Mouse (Mus musculus) gastrocnemius, adult 8-10 months (tissue): ENCODE results near the gene Igf2r. TPM values are rescaled to one million over a fixed set of nuclear protein-coding genes. Genes with fewer than 3 reads are reported as not detected.

ENCODE experiments used
- DNase-seq, 2 experiments: peaks; one replicate each; pipeline ENCODE4 v3.0.0; 2022; ENCODE audit warnings: low spot score in 2 of 2
- total RNA-seq, 4 experiments: library from RNA; stranded (reverse); gene quantifications; 2 replicates each; pipeline ENCODE4 v1.2.4; 2022

Gene Igf2r
- total RNA-seq, 4 experiments from 2014 or later, result 41.4 to 54.3 (median 46.9) TPM

DNA sequence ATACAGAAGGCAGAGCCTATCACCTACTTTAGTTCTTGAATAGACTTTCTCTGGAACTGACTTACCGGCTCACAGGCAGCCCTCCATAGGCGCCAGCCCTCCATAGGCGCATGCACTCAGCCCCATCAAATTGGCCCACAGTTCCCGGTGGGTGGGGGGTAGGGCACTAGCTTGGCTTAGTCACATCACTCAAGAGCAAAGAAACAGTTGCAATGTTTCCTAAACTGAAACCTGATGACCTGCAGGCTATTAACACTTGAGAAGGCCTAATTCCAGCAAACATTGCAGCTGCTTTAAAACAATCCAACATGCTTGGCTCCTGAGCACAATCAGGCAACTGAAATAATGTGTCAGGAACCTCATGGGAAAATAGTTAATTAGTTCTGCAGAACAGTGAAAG lies 18.2 kb downstream of the Igf2r start:
- peak in 1 of 2 experiments; percentile 33 for DNase-seq

DNA sequence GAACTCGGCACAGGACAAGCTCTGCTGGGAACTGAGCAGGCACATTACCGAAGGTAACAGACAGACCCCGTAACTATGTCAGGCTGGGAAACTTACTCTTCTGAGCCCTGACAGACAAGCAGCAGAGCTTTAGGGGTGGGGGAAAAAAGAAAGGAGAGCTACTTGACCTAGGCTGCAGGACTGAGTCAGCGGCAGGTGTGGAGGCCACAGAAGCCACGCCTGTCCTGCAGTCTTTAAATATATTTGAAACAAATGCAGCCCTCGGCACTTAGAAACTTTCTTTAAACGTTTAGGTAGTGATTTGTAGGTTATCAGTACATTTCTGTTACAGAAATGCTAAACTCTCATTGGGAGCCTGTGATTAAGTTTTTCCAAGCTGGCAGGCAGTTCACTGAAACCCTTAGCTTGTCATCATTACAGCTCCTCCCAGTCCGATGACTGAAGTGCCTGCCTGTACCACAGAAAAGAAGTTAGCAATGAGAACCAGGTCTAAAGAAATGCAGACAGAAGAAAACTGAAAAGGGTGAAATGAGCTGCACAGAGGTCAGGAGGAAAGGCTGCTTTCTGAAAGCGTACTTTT lies 18.8 kb downstream of the Igf2r start:
- DNase-seq, result no peak

DNA sequence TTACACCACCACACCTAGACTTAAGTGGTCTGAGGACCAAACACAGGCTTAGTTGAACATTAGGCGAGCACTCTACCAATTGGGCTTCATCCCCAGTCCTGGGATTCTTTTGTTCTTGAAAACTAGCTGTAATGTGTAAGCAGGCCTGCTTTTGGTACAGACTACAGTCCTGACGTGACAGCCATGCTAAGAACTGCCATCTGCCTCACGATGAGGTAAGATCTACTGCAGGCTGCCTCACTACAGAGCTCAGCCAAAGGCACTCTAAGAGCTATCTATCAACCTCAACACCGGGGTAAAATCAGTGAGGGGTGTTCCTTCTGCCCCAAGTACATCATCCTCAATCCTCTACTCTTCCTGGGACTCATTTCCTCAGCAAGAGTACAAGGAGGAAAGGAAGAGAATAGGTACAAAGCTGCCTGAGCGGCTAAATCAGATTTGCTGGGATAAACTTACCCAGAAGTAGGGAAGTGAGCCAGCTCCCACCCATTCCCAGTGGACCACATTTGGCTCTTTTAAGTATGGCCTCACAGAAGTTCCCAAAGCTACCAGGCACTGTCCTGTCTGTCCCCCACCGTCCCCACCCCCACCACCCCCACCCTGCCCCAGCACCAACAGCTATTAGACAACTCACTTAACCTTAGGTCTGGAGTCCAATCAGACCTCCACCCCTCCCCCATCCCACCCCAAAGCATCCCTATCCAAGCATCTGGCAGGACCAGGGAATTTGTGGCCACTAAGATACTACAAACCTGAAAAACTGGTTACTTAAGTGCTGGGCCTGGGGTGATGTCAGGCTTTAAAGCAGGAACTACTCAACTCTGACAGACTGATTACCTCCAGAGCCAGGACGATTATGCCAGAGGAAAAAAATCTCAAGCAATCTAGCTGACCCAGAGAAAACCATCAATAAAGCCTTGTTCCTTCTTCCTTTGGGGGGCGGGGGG lies 19.8 kb downstream of the Igf2r start:
- DNase-seq, result peak in 1 of 2 experiments; percentile 41

DNA sequence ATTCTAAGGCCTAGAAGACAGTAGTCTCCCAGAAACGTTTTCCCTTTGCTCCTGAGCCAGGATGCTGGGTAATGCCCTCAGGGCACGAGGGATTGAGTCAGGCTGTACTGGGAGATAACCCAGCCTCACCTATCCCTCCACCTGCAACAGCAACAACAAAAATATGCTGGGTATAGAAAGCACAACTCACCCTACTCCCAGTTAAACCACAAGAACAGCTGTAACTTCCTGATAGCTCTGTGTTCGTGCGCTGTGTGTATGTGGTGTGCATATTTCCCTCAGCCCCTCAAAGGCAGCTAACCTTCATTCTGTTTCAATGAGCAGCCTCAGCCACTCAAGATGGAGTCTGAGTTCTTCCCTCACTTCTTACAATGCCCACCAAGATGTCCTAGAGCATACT lies 23.7 kb downstream of the Igf2r start:
- DNase-seq, result no peak

DNA sequence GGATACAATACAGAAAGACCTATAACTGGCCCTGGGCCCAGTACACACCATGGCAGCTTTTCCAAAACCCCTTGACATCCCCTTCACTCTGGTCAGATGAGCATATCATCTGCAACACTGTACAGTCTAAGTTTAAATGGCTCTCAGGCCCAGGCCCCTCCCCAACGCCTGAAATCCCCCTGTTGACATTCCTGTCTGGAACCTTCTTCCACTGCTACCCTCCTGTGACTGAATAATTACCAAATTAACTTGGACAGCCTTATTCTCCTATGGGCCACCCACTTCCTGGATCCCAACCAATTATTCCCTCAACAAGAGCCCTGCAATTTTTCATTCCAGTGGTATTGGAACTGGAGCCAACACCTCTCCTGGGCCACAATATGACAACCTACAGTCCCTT lies 25.4 kb downstream of the Igf2r start:
- DNase-seq, result no peak

DNA sequence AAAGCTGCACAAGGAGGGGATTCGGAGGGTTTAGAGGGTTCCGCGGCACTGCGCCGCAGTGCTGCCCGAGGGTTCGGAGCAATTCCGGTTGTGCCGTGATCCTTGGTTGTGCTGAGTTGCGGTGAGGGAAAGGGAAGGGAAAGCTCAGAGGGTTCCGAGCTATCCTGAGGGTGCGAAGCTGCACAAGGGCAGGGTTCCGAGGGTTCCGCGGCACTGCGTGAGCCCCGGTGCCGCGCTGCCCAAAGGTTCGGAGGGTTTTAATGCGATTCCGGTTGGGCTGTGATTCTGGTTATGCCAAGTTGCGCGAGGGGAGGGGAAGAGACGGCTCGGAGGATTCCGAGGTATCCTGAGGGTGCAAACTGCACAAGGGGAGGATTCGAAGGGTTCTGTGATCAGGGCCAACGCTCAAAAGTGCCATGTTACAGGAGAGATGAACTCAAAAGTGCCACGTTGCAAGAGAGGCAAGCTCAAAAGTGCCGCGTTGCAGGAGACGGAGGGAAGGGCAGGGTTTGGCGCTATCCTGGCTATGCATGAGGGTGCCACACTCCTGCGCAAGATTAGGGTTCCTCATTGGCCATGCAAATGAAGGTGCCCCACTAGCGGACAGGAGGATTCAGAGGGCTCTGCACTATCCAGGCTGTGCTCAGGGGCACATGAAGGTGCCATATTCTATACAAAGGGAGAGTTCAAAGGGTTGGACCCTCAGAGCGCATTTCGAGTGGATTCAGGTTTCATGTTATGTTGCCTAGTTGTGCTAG lies 27.1 kb downstream of the Igf2r start:
- no peak for DNase-seq

DNA sequence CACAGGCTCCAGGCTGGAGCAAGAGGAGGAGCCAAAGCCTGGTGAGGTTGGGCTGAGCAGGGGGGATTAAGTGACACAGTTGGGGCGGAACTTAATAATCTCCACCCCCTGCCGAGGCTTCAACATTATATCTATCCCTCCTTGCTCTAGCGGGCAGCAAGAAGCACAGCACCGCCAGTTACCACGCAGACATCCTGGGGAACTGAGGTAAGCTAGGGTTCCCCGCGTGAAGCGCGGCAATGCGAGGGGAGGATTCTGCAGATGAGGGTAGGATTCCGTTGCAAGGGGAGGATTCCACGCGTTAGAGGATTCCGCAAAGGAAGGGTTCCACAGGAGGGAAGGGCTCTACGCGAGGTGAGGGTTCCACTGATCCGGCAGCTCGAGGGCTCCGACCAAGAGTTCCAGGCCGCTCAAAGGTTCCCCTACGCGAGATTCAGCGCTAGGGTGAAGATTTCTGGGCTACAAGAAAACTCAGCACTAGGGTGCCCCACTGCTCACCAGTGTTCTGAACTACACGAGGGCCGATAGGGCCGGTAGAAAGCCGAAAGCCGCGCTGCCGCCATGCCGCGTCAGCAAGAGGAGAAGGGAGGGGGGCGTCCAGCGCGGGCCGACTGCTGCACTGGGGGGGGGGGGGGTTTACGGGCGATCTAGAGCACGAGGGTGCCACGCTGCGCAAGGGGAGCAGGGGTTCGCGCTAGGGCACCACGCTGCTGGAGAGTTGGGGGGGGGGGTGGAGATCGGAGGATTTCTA lies 28.1 kb downstream of the Igf2r start:
- DNase-seq, result peak; percentile 77 to 82

DNA sequence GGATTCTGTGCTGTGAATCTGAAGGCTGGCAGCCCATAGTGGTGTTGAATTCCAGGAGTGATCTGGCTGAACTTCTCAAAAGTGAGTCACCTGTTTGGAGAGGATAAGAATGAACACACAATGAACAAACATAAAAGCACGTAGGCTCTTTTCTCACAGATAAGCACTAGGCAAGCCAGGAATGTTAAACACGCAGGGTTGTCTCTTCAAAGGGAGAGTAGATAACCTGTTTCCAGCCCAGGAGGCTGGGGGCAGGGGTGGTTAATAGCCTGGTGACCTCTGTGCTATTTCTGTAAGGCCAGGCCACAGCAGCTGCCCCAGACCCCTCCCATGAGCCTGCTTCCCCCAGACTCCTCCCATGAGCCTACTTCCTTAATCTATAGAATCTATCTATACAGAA lies 29.1 kb downstream of the Igf2r start:
- DNase-seq, result no peak

DNA sequence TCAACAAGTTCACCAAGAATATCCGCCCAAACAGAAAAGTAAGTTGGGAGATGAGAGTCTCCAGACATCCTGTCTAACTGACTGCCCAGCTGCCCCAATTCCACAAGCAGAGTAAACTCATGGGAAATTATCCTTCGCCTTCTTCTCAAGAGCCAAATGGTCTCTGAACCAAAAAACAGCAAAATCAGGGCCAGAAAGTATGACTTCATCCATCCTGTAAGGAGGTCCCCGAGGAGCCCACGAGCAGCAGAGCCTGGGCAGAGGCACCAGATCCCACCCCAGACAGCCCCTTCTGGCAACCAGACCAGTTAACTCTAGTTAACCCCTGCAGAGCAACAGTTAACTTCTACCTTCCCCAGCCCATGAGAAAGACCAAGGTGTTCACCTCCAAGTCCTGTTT lies 29.9 kb downstream of the Igf2r start:
- no peak for DNase-seq

DNA sequence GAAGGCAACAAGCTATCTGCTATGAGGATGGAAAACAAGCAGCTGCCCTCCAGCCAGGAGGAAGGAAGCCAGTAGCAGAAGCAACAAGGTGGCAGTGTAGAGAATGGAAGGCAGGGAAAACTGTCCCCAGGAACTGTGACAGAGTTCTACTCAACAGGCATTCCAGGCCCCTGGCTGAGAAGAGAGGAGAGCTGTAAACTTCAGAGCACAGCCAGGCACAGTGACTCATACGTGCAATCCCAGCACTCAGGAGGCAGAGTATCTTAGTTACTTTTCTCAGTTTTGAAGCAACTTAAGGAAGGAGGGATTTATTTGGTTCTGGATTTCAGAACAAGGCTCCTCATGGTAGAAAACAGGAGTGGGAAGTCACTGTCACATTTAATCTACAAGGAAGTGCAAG lies 31.5 kb downstream of the Igf2r start:
- DNase-seq, result no peak

DNA sequence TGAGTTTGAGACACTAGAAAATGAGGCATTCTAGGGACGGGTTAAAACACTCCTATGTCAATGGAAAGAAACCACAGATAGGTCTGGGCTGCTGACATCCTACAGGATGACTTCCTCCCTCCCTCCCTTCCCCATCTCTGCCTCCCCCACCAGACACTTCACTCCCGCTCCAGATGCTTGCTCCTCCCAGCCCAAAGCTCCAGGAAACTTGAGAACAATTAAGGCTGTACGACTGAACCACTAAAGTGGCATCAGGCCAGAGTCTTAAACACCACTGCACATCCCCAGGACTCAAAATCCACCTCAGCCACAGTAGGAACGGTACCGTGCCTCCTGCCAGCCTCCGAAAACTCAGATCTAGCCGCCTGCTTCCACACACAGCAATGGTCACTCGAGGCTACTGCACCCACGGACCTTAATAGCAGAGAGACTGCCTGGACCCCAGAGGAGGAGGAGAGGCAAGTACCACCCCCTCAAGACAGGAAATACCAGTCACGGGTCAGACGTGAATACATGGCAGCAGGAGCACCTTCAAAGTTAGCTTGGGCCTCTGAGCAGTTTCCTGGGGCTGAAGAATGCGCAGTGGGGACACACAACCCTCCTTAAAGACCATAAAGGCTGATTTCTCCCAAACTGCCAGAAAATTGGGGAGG lies 35.1 kb downstream of the Igf2r start:
- no peak for DNase-seq

DNA sequence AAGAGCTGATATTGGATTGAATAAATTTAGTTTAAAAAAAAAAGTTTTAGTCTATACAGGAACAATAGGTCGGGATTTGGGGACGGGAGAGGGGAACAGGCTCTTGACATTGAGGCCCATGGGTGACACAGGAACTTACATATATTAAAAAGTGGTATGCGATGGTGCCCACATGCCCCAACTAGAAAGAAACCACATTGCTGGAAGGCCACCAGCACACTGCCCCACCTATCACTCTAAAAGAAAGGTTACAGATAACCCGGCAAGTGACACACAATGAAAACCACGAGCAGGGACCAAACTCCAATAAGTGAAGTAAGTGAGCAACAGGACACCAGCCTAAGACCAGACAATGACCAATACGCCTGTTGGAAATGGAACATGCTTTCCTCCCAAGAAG lies 36.3 kb downstream of the Igf2r start:
- no peak for DNase-seq

DNA sequence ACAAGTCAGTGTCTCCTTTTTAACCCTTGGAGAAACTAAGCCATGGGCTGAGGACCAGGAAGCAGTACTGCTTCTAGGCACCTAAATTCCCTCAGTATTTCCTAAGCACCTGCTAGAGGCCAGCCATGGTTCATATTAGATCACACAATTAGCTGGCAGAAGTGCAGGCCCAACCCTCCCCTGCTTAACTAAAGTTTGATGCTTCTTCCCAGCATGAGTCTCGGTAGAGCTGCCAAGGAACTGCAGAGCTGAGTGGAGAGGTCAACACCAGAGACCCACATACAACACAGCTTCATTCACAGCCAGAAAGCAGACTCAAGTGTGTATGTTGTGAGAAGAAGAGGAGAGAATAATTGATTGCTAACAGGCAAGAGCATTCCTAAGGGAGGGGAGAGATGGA lies 40.9 kb downstream of the Igf2r start:
- no peak for DNase-seq

DNA sequence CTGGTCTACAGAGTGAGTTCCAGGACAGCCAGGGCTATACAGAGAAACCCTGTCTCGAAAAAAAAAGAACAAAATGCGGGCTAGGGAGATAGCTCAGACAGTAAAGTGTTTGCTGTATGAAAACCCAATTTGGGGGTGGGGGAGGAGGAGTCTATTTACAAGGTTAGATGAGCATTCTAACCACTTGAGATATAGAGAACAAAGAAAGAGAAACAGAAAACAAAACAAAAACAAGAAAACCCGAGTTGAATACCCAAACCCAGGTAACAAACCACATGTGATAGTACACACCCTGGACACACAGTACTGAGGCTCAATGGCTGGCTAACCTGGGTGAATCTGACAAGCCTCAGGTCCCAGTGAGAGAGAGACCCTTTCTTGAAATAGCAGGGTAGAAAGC lies 41.7 kb downstream of the Igf2r start:
- DNase-seq, result no peak

DNA sequence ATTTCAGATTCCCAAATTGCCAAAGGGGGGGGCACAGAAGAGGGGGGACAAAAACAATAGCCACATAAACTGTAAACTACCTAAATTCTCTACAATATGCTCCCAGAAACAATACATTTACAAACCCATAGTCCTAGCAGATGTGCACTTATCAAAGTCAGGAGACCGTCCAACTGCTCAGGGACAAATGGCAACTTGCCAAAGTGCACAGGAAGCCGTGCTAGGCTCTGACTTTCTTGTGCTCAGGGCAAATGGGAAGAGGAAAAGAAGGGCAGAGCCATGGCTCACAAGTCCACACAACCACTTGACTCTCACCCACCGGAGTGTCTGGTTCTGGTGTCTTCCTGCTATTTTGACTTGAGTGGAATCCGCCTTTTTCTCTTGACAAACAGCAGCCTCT lies 43.6 kb downstream of the Igf2r start:
- DNase-seq, result no peak

DNA sequence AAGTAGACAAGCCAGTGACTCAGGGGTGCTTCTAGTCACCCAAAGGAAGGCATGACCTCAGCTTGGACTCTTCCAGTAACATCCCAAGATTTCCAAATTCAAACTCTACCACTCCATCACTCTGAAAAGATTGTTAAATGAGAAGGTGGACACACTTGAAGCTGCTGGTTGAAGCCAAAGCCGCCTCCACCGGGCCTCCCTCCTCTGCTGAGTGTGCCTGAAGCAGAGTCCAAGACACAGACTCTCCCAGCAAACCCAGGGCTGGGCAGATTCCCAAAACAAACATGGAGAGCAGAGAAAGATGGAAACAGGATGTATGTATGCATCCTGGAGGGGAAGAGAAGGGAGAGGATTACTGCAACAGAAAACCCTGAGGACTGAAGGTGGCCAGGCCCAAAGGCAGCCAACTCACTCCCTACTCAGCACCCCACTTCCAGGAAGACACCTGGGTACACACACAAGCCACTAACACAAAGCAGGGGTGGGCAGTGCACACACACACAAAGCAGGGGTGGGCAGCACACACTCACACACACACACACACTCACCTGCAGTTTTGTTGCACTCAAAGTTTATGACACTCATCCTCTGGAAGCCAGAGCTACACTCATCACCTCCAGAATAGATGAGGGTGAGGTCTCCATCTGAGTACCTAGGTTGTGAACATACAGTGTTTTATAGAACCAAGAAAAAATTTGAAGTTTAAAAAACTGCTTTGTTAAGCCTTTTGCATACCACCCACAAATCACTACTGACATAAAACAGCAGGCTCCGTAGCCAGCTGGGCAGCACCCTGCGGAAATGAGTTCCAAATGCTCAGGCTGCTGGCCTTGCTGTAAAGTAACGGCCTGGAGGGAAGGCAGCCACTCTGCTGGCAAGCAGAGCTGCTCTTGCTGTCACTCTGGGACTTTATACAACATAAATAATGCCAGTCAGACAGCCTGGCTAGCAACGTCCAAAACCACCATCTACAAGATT lies 44.4 kb downstream of the Igf2r start:
- DNase-seq, result peak in 1 of 2 experiments; percentile 47

DNA sequence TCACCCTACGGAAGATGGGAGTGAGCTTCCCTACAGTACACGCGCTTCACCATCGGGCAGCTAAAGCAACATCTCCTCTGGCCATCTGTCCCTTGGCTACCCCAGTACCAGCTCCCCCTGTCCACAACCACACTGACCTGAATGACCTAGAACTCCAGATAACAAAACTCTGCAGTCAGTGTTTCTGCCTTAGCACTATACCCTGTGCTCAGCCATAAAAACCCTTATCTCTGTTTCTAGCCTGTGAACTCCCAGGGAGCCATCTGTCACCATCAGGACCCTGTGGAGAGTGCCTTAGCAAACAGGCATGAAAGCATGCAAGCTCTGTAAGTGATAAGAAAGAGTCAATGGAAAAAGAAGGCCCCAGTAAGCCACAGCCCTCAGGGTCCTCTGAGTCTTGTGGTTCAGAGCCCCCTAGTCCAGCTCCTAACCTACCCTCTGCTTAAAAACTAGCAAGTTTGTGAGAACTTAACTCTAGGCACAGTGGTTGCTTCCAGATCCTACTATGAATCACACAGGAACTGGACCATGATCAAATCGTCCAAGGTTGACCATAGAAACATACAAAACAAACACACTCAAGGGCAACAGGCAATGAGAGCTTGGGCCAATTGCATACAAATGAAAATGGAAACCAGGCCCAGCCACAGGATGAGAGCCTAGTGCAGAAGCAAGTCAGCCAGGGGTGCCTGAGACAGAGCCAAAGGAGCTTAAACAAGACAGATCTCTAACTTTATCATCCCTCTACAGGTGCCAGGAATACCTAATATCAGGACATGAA lies 45.3 kb downstream of the Igf2r start:
- peak in 1 of 2 experiments; percentile 37 for DNase-seq

DNA sequence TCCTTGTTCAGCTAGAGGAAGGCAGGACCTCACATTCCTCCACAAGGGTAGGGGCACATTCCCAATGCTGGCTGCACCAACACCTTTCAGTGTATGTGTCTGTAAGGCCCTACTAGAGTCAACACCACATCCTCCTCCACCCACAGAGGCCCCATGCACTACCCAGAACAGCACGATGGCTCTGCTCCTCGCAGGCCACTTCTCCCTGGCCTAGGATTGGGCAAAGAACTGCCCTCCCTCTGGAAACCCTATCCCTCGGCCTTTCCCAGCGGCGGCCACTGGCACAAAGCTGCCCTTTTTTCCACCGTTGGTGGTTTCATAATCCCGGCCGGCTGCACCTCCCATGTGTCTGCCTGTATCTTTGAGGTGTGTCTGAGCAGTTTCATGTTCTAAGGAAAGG lies 46.8 kb downstream of the Igf2r start:
- peak; percentile 54 to 74 for DNase-seq
